Mouse (Mus musculus): ENCODE measurements around the gene Sult1d1.
"Not testable (repeated sequence)": the region's sequence is repeated elsewhere in the genome, so short reads cannot be mapped to it uniquely, and the experiment has no call there.

Gene Sult1d1

GRCm38 (mm10) chr5:87568845-87569244 lies at the start of gene Sult1d1:
Gene Sult1d1 (minus strand): TSS chr5:87569027.
- DNase-seq (ENCODE audit: low spot score): no peak

GRCm38 (mm10) chr5:87615128-87615390 lies 46.2 kb upstream of the Sult1d1 start:
- DNase-seq (ENCODE audit: low spot score): no peak

GRCm38 (mm10) chr5:87614364-87615127 lies 45.7 kb upstream of the Sult1d1 start:
- no peak for DNase-seq (ENCODE audit: low spot score)

- DNase-seq (ENCODE audit: low spot score): no peak
Observed at GRCm38 (mm10) chr5:87601018-87601417, 32.2 kb upstream of the Sult1d1 start.

GRCm38 (mm10) chr5:87597891-87598290 lies 29.1 kb upstream of the Sult1d1 start:
- DNase-seq (ENCODE audit: low spot score): no peak

- no peak for DNase-seq (ENCODE audit: low spot score)
Observed at GRCm38 (mm10) chr5:87591494-87591893, 22.7 kb upstream of the Sult1d1 start, which contains the start of gene Sult1e1. Gene Sult1e1 (minus strand): TSS chr5:87591594.

- DNase-seq (ENCODE audit: low spot score): no peak
Observed at GRCm38 (mm10) chr5:87589916-87590315, 21.1 kb upstream of the Sult1d1 start.

- no peak for DNase-seq (ENCODE audit: low spot score)
Observed at GRCm38 (mm10) chr5:87580389-87580788, 11.6 kb upstream of the Sult1d1 start.

- DNase-seq (ENCODE audit: low spot score): no peak
Observed at GRCm38 (mm10) chr5:87574174-87574573, 5.3 kb upstream of the Sult1d1 start.

GRCm38 (mm10) chr5:87573490-87573889 lies 4.7 kb upstream of the Sult1d1 start:
- DNase-seq (ENCODE audit: low spot score): no peak

GRCm38 (mm10) chr5:87572781-87573180 lies 4.0 kb upstream of the Sult1d1 start:
- no peak for DNase-seq (ENCODE audit: low spot score)

GRCm38 (mm10) chr5:87567306-87567705 lies 1.5 kb downstream of the Sult1d1 start:
- DNase-seq (ENCODE audit: low spot score): no peak

- no peak for DNase-seq (ENCODE audit: low spot score)
Observed at GRCm38 (mm10) chr5:87562966-87563365, 5.9 kb downstream of the Sult1d1 start.

- no peak for DNase-seq (ENCODE audit: low spot score)
Observed at GRCm38 (mm10) chr5:87562526-87562925, 6.3 kb downstream of the Sult1d1 start.

- no peak for DNase-seq (ENCODE audit: low spot score)
Observed at GRCm38 (mm10) chr5:87560145-87560544, 8.7 kb downstream of the Sult1d1 start.

- DNase-seq (ENCODE audit: low spot score): no peak
Observed at GRCm38 (mm10) chr5:87550935-87551334, 17.9 kb downstream of the Sult1d1 start.

- DNase-seq (ENCODE audit: low spot score): no peak
Observed at GRCm38 (mm10) chr5:87538111-87538510, 30.7 kb downstream of the Sult1d1 start, which contains the start of gene Sult1b1. Gene Sult1b1 (minus strand): TSS chr5:87538195.

- DNase-seq (ENCODE audit: low spot score): no peak
Observed at GRCm38 (mm10) chr5:87535994-87536644, 32.7 kb downstream of the Sult1d1 start.

GRCm38 (mm10) chr5:87532288-87532687 lies 36.5 kb downstream of the Sult1d1 start:
- DNase-seq (ENCODE audit: low spot score): no peak

- DNase-seq (ENCODE audit: low spot score): not testable (repeated sequence)
Observed at GRCm38 (mm10) chr5:87523561-87523960, 45.3 kb downstream of the Sult1d1 start.

GRCm38 (mm10) chr5:87505776-87506458 lies 62.9 kb downstream of the Sult1d1 start:
- DNase-seq (ENCODE audit: low spot score): no peak
